Mouse (Mus musculus) kidney, adult 2 months (tissue): ENCODE data around the gene Map4k4.

Experiments
- CTCF ChIP-seq: fragments of 200-500 bp; conservative IDR thresholded peaks from 2 replicates; pipeline ENCODE4 v1.5.1; 2011; ENCODE audit warnings: low read depth, mild to moderate bottlenecking, control low read depth, low read length, moderate library complexity, mixed read lengths; ENCODE audit not compliant: insufficient read depth, insufficient read length
- POLR2A ChIP-seq: fragments of 200-500 bp; IDR thresholded peaks from one replicate; pipeline ENCODE4 v1.6.1; 2011; ENCODE audit warnings: low read depth, low read length, control low read depth

GRCm38 (mm10) chr1:39904720-39905119 lies 4.0 kb downstream of the Map4k4 start:
- TF ChIP-seq POLR2A (no peak), CTCF (no peak)
